Mouse (Mus musculus) forebrain, embryonic 16.5 days (tissue): ENCODE measurements around the gene Ubxn4. TPM values are rescaled to one million over a fixed set of nuclear protein-coding genes. Genes with fewer than 3 reads are reported as not detected.
"Not testable (repeated sequence)": the region's sequence is repeated elsewhere in the genome, so short reads cannot be mapped to it uniquely, and the experiment has no call there.

ENCODE experiments used
- ATAC-seq: fragments of 200-750 bp; cut with Nextera tagmentation; 2 replicates; pipeline ENCODE4 v1.8.0; 2017; ENCODE audit warnings: mild to moderate bottlenecking, moderate library complexity
- H3K27ac ChIP-seq: fragments of 300-500 bp; sonication (generic); 2 replicates; pipeline ENCODE4 v1.5.1; 2014; ENCODE audit warnings: low read length, control low read depth
- H3K27me3 ChIP-seq: fragments of 300-500 bp; sonication (generic); replicated peaks from 2 replicates; pipeline ENCODE4 v1.6.1; 2014; ENCODE audit warnings: low read length; ENCODE audit not compliant: control insufficient read depth, insufficient read depth
- H3K36me3 ChIP-seq: fragments of 300-500 bp; sonication (generic); 2 replicates; pipeline ENCODE4 v1.6.1; 2014; ENCODE audit not compliant: control insufficient read depth, insufficient read depth
- H3K4me1 ChIP-seq: fragments of 300-500 bp; sonication (generic); replicated peaks from 2 replicates; pipeline ENCODE4 v1.6.1; 2014; ENCODE audit warnings: low read length; ENCODE audit not compliant: control insufficient read depth, insufficient read depth
- H3K4me2 ChIP-seq: fragments of 300-500 bp; sonication (generic); 2 replicates; pipeline ENCODE4 v1.6.1; 2014; ENCODE audit warnings: mild to moderate bottlenecking, low read length, control low read depth
- H3K4me3 ChIP-seq: fragments of 300-500 bp; sonication (generic); replicated peaks from 2 replicates; pipeline ENCODE4 v1.5.1; 2014; ENCODE audit warnings: mild to moderate bottlenecking, low read length, control low read depth
- H3K9ac ChIP-seq: fragments of 300-500 bp; sonication (generic); replicated peaks from 2 replicates; pipeline ENCODE4 v1.6.1; 2014; ENCODE audit warnings: low read depth, low read length, control low read depth
- H3K9me3 ChIP-seq: fragments of 300-500 bp; sonication (generic); 2 replicates; pipeline ENCODE4 v1.6.1; 2016; ENCODE audit warnings: low read length; ENCODE audit not compliant: control insufficient read depth
- WGBS: fragments of 180-500 bp; shearing (Covaris S2); extraction: QIAGEN DNeasy Blood & Tissue Kit; methylation state at CpG from one replicate; pipeline ENCODE4 v1.1.7; 2014; 5-methylcytosine and 5-hydroxymethylcytosine counted together
- polyA plus RNA-seq: library from polyadenylated mRNA; unstranded; fragments of >200 nt; fragmentation: Nextera tagmentation; extraction: Ambion mirVana; gene quantifications from 2 replicates; pipeline ENCODE4 v1.2.1, GENCODE M21; 2015

Gene Ubxn4
- polyA plus RNA-seq, 1 experiment from 2014 or later = 71.1 TPM

DNA sequence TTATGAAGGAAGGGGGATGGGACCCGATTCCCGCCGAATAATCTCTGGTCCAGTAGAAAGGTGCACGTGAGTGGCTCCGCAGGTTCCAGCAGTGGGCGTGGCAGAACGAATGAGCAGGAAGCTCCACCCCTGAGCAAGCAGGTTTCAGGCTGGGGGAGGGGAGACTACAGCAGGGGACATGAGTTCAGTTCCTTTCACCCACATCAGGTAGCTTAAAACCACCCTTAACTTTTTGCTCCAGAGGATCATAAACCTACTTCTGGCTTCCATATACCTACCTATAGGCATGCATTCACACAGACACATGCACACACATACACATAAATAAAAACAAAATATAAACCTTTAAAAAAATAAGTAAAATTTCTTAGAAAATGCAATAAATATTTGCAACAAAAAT, 23.3 kb downstream of the Ubxn4 start:
- not testable (repeated sequence) for H3K4me2 ChIP-seq, H3K9me3 ChIP-seq, ATAC-seq, H3K9ac ChIP-seq, H3K4me1 ChIP-seq, H3K27me3 ChIP-seq, H3K27ac ChIP-seq, H3K4me3 ChIP-seq
- H3K36me3 ChIP-seq = peaks cover 44% of the 10 kb centered on the region
- WGBS = 85% methylated on average over 7 of the region's 7 CpGs

GRCm38 (mm10) chr1:128270731-128271130, 27.0 kb downstream of the Ubxn4 start:
- no peaks in the 10 kb centered on the region for H3K27me3 ChIP-seq
- WGBS = 94% methylated on average over 3 of the region's 3 CpGs

DNA sequence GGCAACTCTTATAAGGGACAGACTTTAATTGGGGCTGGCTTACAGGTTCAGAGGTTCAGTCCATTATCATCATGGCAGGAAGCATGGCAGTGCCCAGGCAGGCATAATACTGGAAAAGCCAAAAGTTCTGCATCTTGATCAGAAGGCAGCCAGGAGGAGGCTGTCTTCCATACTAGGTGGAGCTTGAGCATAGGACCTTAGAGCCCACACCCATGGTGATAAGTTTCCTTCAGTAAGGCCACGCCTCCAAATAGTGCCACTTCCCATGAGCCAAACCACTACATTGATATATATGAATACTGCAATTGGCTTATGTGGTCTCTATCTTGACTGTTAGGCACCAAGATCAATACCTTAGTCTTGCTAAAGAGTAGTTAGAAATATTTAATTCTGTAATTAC, 32.1 kb downstream of the Ubxn4 start:
- Histone ChIP-seq H3K4me1 (no peaks in the 10 kb centered on the region), H3K36me3 (peaks cover 51% of the 10 kb centered on the region), H3K4me3 (no peak overlapping the region), H3K27ac (no peak overlapping the region), H3K9ac (no peak overlapping the region), H3K27me3 (no peaks in the 10 kb centered on the region), H3K4me2 (no peak overlapping the region), H3K9me3 (no peaks in the 10 kb centered on the region)
- ATAC-seq = no peak
- WGBS = 100% methylated on average over 1 of the region's 1 CpGs

More at GRCm38 (mm10) chr1:128270731-128271130, 27.0 kb downstream of the Ubxn4 start:
- ATAC-seq = no peak
- Histone ChIP-seq H3K27ac (no peak overlapping the region), H3K4me1 (no peaks in the 10 kb centered on the region), H3K9me3 (no peaks in the 10 kb centered on the region), H3K9ac (no peak overlapping the region), H3K36me3 (peaks cover 54% of the 10 kb centered on the region), H3K4me2 (no peak overlapping the region), H3K4me3 (no peak overlapping the region)

GRCm38 (mm10) chr1:128278563-128278962, 34.8 kb downstream of the Ubxn4 start:
- Histone ChIP-seq H3K4me3 (no peak overlapping the region), H3K36me3 (peaks cover 37% of the 10 kb centered on the region), H3K4me2 (no peak overlapping the region), H3K27me3 (no peaks in the 10 kb centered on the region), H3K4me1 (no peaks in the 10 kb centered on the region), H3K9ac (no peak overlapping the region), H3K27ac (no peak overlapping the region), H3K9me3 (no peaks in the 10 kb centered on the region)
- no peak for ATAC-seq
- 96% methylated on average over 3 of the region's 3 CpGs for WGBS

GRCm38 (mm10) chr1:128281753-128282152, 38.0 kb downstream of the Ubxn4 start:
- no peak for ATAC-seq
- no peaks in the 10 kb centered on the region for H3K27me3 ChIP-seq
- H3K9me3 ChIP-seq = 0 out of 2 replicates have a peak, but pooled peaks cover 2% of the 10 kb centered on the region
- no peak overlapping the region for H3K4me3 ChIP-seq
- H3K4me1 ChIP-seq = no peaks in the 10 kb centered on the region
- H3K4me2 ChIP-seq = no peak overlapping the region
- peaks cover 25% of the 10 kb centered on the region for H3K36me3 ChIP-seq
- no peak overlapping the region for H3K9ac ChIP-seq
- no peak overlapping the region for H3K27ac ChIP-seq
- WGBS = 96% methylated on average over 3 of the region's 3 CpGs

- no peak overlapping the region for H3K9ac ChIP-seq
- no peak for ATAC-seq
- H3K4me2 ChIP-seq = no peak overlapping the region
- no peaks in the 10 kb centered on the region for H3K4me1 ChIP-seq
- 0 out of 2 replicates have a peak, but pooled peaks cover 2% of the 10 kb centered on the region for H3K9me3 ChIP-seq
- H3K27ac ChIP-seq = no peak overlapping the region
- H3K36me3 ChIP-seq = peaks cover 14% of the 10 kb centered on the region
- 94% methylated on average over 3 of the region's 3 CpGs for WGBS
- no peak overlapping the region for H3K4me3 ChIP-seq
- H3K27me3 ChIP-seq = no peaks in the 10 kb centered on the region
These were observed 39.2 kb downstream of the Ubxn4 start for GRCm38 (mm10) chr1:128282924-128283323.

- H3K9me3 ChIP-seq = 0 out of 2 replicates have a peak, but pooled peaks cover 2% of the 10 kb centered on the region
- no peak overlapping the region for H3K4me2 ChIP-seq
- WGBS = 88% methylated on average over 8 of the region's 8 CpGs
- ATAC-seq = no peak
- peaks cover 8% of the 10 kb centered on the region for H3K36me3 ChIP-seq
- H3K9ac ChIP-seq = no peak overlapping the region
- no peaks in the 10 kb centered on the region for H3K4me1 ChIP-seq
- H3K4me3 ChIP-seq = no peak overlapping the region
- no peak overlapping the region for H3K27ac ChIP-seq
- H3K27me3 ChIP-seq = no peaks in the 10 kb centered on the region
These were observed 40.5 kb downstream of the Ubxn4 start for GRCm38 (mm10) chr1:128284157-128284690.

- H3K4me1 ChIP-seq = no peaks in the 10 kb centered on the region
- no peak overlapping the region for H3K9ac ChIP-seq
- no peaks in the 10 kb centered on the region; the same call in 1 of the 2 replicates for H3K36me3 ChIP-seq
- H3K27ac ChIP-seq = no peak overlapping the region
- H3K4me2 ChIP-seq = no peak overlapping the region
- H3K4me3 ChIP-seq = no peak overlapping the region
- no peaks in the 10 kb centered on the region for H3K27me3 ChIP-seq
- 62% methylated on average over 9 of the region's 9 CpGs for WGBS
- 0 out of 2 replicates have a peak, but pooled peaks cover 2% of the 10 kb centered on the region for H3K9me3 ChIP-seq
- ATAC-seq = 0 out of 2 replicates have a peak, but pooled peaks have one; percentile 18
These were observed 41.4 kb downstream of the Ubxn4 start for GRCm38 (mm10) chr1:128285136-128285535.

- peak; percentile 50; the same call in 1 of the 2 replicates for ATAC-seq
- no peak overlapping the region for H3K4me2 ChIP-seq
- no peaks in the 10 kb centered on the region for H3K9me3 ChIP-seq
- no peaks in the 10 kb centered on the region for H3K27me3 ChIP-seq
- no peak overlapping the region for H3K9ac ChIP-seq
- H3K36me3 ChIP-seq = no peaks in the 10 kb centered on the region
- H3K27ac ChIP-seq = no peak overlapping the region
- H3K4me1 ChIP-seq = no peaks in the 10 kb centered on the region
- 77% methylated on average over 5 of the region's 5 CpGs for WGBS
- no peak overlapping the region for H3K4me3 ChIP-seq
These were observed 46.5 kb downstream of the Ubxn4 start for GRCm38 (mm10) chr1:128290295-128290694.

DNA sequence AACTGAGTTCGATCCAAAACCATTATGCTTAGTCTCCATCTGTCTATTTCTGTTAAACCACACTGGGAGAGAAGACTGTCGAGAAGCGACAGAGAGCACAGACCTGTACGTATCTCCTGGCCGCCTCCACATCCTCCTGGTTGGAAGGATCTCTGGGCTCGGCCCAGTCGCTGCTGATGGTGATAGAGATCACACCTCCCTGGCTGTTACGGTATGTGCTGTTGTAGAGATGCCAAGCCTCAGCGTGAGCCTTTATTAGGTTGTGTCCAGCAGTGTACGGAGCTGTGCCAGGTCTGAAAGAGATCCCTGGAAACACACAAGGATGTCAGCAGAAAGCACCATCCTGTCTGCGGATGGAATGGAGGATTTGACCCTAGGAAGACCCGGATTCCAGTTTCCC, 49.8 kb downstream of the Ubxn4 start:
- Histone ChIP-seq H3K4me2 (no peak overlapping the region), H3K9me3 (no peaks in the 10 kb centered on the region), H3K9ac (no peak overlapping the region), H3K4me3 (no peak overlapping the region), H3K27ac (no peak overlapping the region), H3K4me1 (no peaks in the 10 kb centered on the region), H3K27me3 (no peaks in the 10 kb centered on the region), H3K36me3 (no peaks in the 10 kb centered on the region)
- 73% methylated on average over 12 of the region's 12 CpGs for WGBS
- no peak for ATAC-seq
